Comparison of ENCODE assay signal across 8 mouse cellular contexts in genomic region chr8:126497541-126498428, GRCm38 (mm10). TPM values are rescaled to one million over a fixed set of nuclear protein-coding genes. Genes with fewer than 3 reads are reported as not detected.
DNase-seq lines count a peak whose midpoint lies in the region; ATAC-seq and TF ChIP-seq lines count a peak whose summit lies in the region.

No protein-coding gene starts in this region.

- H3K36me3 ChIP-seq in heart, embryonic 11.5 days (ENCODE audit: control insufficient read depth, insufficient read depth, low read length): no peaks in the 10 kb centered on the region
- H3K36me3 ChIP-seq in kidney, embryonic 16.5 days (ENCODE audit: insufficient read depth, low read length): no peaks in the 10 kb centered on the region
- H3K36me3 ChIP-seq in liver, adult 2 months (ENCODE audit: control insufficient read depth, insufficient read depth, low read length): no peaks in the 10 kb centered on the region
- H3K36me3 ChIP-seq in myocyte (ENCODE audit: control insufficient read depth, insufficient read depth): no peaks in the 10 kb centered on the region
- H3K36me3 ChIP-seq in splenic B cell, adult 2 months (ENCODE audit: control insufficient read depth, insufficient read depth, low read length, poor library complexity, severe bottlenecking): no peaks in the 10 kb centered on the region

- peak overlapping the region; percentile 69 for H3K4me2 ChIP-seq in heart, embryonic 11.5 days
- H3K4me2 ChIP-seq in kidney, embryonic 16.5 days (replicated peaks; ENCODE audit: low read depth, low read length): peak overlapping the region; percentile 66
- peak overlapping the region; percentile 82 for H3K4me2 ChIP-seq in myocyte (ENCODE audit: low read depth)

- H3K9me3 ChIP-seq in heart, embryonic 11.5 days (replicated peaks; ENCODE audit: control insufficient read depth, low read length): no peaks in the 10 kb centered on the region
- H3K9me3 ChIP-seq in kidney, embryonic 16.5 days (ENCODE audit: low read length): no peaks in the 10 kb centered on the region

- peak overlapping the region; percentile 75 for H3K27ac ChIP-seq in heart, embryonic 11.5 days (ENCODE audit: low read depth, low read length)
- peak overlapping the region; percentile 91 for H3K27ac ChIP-seq in kidney, embryonic 16.5 days (ENCODE audit: low read length)
- peak overlapping the region; percentile 67 for H3K27ac ChIP-seq in liver, adult 2 months (replicated peaks; ENCODE audit: insufficient read depth, low read depth, low read length)

- peak; percentile 99 for TF ChIP-seq CTCF in liver, adult 2 months (IDR thresholded peaks at IDR 0.05; ENCODE audit: low read depth, low read length)

- no peak overlapping the region for H3ac ChIP-seq in myocyte (ENCODE audit: control insufficient read depth, insufficient read length)

- DNase-seq in A20 (ENCODE audit: low read depth, low spot score): peak; percentile 83
- peak; percentile 97 for DNase-seq in brain, adult 2 months (ENCODE audit: low read depth, low spot score)
- DNase-seq in liver, adult 2 months (ENCODE audit: extremely low read depth, low read depth, low spot score): peak; percentile 75
- DNase-seq in splenic B cell, adult 2 months (ENCODE audit: low read depth, low spot score): peak; percentile 95

- no peaks in the 10 kb centered on the region for H3K79me2 ChIP-seq in liver, adult 2 months (ENCODE audit: control insufficient read depth, insufficient read depth, low read length)
- no peaks in the 10 kb centered on the region for H3K79me2 ChIP-seq in myocyte (ENCODE audit: control insufficient read depth, insufficient read depth)

- H3K4me3 ChIP-seq in heart, embryonic 11.5 days (ENCODE audit: low read depth, low read length): peak overlapping the region; percentile 39
- H3K4me3 ChIP-seq in kidney, embryonic 16.5 days (ENCODE audit: low read length): peak overlapping the region; percentile 36
- H3K4me3 ChIP-seq in liver, adult 2 months (ENCODE audit: insufficient read depth, low read depth, low read length): peak overlapping the region; percentile 8
- peak overlapping the region; percentile 4 for H3K4me3 ChIP-seq in myocyte

- 0 out of 2 replicates have a peak, but pooled peaks have one; percentile 9 for TF ChIP-seq POLR2A in liver, adult 2 months (IDR thresholded peaks at IDR 0.05; ENCODE audit: extremely low read depth, insufficient read depth, low read length)
- TF ChIP-seq POLR2A in myocyte (IDR thresholded peaks at IDR 0.05; ENCODE audit: insufficient read length, low read depth): no peak

- peak; percentile 83 for ATAC-seq in erythroblast, adult 5-6 weeks (replicated peaks; ENCODE audit: low FRiP score, poor library complexity, severe bottlenecking)
- ATAC-seq in heart, embryonic 11.5 days (replicated peaks; ENCODE audit: insufficient number of reproducible peaks, low FRiP score, low TSS enrichment): peak; percentile 81
- ATAC-seq in kidney, embryonic 16.5 days (ENCODE audit: low FRiP score, low TSS enrichment): peak; percentile 93

- WGBS in heart, embryonic 11.5 days (ENCODE audit: insufficient replicate concordance): 30% methylated on average over 27 of the region's 27 CpGs
- WGBS in kidney, embryonic 16.5 days: 9% methylated on average over 27 of the region's 27 CpGs
- WGBS in liver, adult 2 months: 36% methylated on average over 27 of the region's 27 CpGs

- H3K27me3 ChIP-seq in heart, embryonic 11.5 days (ENCODE audit: control insufficient read depth, insufficient read depth, low read length): no peaks in the 10 kb centered on the region
- no peaks in the 10 kb centered on the region for H3K27me3 ChIP-seq in kidney, embryonic 16.5 days (ENCODE audit: insufficient read depth, low read length)
- no peaks in the 10 kb centered on the region for H3K27me3 ChIP-seq in liver, adult 2 months (ENCODE audit: control insufficient read depth, insufficient read depth, low read length)
- no peaks in the 10 kb centered on the region for H3K27me3 ChIP-seq in myocyte (ENCODE audit: control insufficient read depth, insufficient read depth, insufficient read length)
- no peaks in the 10 kb centered on the region for H3K27me3 ChIP-seq in splenic B cell, adult 2 months (ENCODE audit: control insufficient read depth, insufficient read depth, low read length, poor library complexity, severe bottlenecking)

- peaks cover 12% of the 10 kb centered on the region for H3K4me1 ChIP-seq in heart, embryonic 11.5 days (ENCODE audit: control insufficient read depth, insufficient read depth, low read length)
- peaks cover 13% of the 10 kb centered on the region for H3K4me1 ChIP-seq in kidney, embryonic 16.5 days (ENCODE audit: insufficient read depth, low read length)
- H3K4me1 ChIP-seq in liver, adult 2 months (ENCODE audit: control insufficient read depth, insufficient read depth, low read length): peaks cover 9% of the 10 kb centered on the region

- H3K9ac ChIP-seq in heart, embryonic 11.5 days (ENCODE audit: low read depth, low read length): peak overlapping the region; percentile 71
- H3K9ac ChIP-seq in kidney, embryonic 16.5 days (replicated peaks; ENCODE audit: low read length): peak overlapping the region; percentile 71
- H3K9ac ChIP-seq in liver, adult 2 months (ENCODE audit: low read depth, low read length): peak overlapping the region; percentile 61

TF ChIP-seq in myocyte, 11 proteins besides CTCF, POLR2A, EP300 and RAD21:
- peak in 1 of 3 experiments; percentile 50 for TF ChIP-seq MYOD1 (IDR thresholded peaks at IDR 0.05; ENCODE audit: control insufficient read depth in 1 of 3, insufficient read length in 2 of 3, low read depth in 2 of 3)
- no peak for TF ChIP-seq E2F4 (IDR thresholded peaks at IDR 0.05; ENCODE audit: insufficient read depth)
- TF ChIP-seq TCF3 (IDR thresholded peaks at IDR 0.05; ENCODE audit: insufficient read length, low read depth): no peak
- peak in 1 of 3 experiments; percentile 59 for TF ChIP-seq MYOG (IDR thresholded peaks at IDR 0.05; ENCODE audit: control insufficient read depth in 1 of 3, insufficient read depth in 1 of 3, insufficient read length in 2 of 3, low read depth in 2 of 3)

RNA-seq across cellular contexts. Expression of gene Tarbp1, which starts 22.9 kb away (rescaled TPM):
- total RNA-seq in erythroblast, adult 5-6 weeks (2015; ENCODE audit: low replicate concordance): 0.84 and 3.1 TPM in 2 replicates
- total RNA-seq in erythroblast, adult 5-6 weeks (2017; ENCODE audit: low replicate concordance): 0.98 and 1.4 TPM in 2 replicates
- polyA plus RNA-seq in heart, embryonic 11.5 days (2014; fragmentation: Nextera tagmentation; extraction: Ambion mirVana): 2.2 TPM in 2 replicates
- polyA plus RNA-seq in kidney, embryonic 16.5 days (2015; fragmentation: Nextera tagmentation; extraction: Ambion mirVana): 3.1 and 3.3 TPM in 2 replicates
- 2.8 and 3.8 TPM in 2 replicates for total RNA-seq in liver, adult 2 months (2014; rRNA removed)
- 1.6 and 2.4 TPM in 2 replicates for polyA plus RNA-seq in liver, adult 2 months (2012; rRNA removed)
- 1.7 TPM for polyA plus RNA-seq in myocyte (2012; fragmentation: generic; extraction: Trizol)

Comparison
In these comparisons a context has a peak if more than half of its experiments do, and no peak if none do; other contexts are left out.
1. Peak in every context shown above with its lines: DNase-seq, ATAC-seq, H3K4me3 ChIP-seq and H3K27ac ChIP-seq.